8 mouse cellular contexts compared by ENCODE assay signal in the genomic region with DNA sequence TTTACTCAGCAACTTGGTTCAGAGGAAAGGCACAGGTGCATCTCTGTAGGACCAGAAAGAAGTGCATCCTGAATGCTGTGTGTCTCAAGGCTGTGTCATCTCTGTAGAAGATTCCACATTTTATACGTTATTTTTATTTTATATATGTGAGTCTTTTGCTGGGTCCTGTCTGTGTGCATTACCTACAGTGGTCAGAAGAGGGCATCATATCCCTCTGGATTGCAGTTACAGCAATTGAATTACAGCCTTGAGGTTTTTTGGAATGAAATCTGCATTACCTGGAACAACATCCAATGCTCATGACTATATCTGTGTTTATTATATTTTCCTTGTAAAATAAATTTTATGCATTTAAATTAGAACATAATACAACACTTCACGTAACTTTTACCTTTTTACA. TPM values are rescaled to one million over a fixed set of nuclear protein-coding genes. Genes with fewer than 3 reads are reported as not detected.
DNase-seq lines count a peak whose midpoint lies in the region; ATAC-seq and TF ChIP-seq lines count a peak whose summit lies in the region.
"Not testable (repeated sequence)": the region's sequence is repeated elsewhere in the genome, so short reads cannot be mapped to it uniquely, and the experiment has no call there.

No protein-coding gene starts in this region.

- not testable (repeated sequence) for H3K27ac ChIP-seq in ES-Bruce4 (ENCODE audit: insufficient read depth, low read length); heart, postnatal 0 days (ENCODE audit: low read depth); limb, embryonic 14.5 days (replicated peaks; ENCODE audit: low read depth, low read length); midbrain, postnatal 0 days (ENCODE audit: low read depth, low read length); thymus, adult 2 months (ENCODE audit: control insufficient read depth, insufficient read depth, low read length)

- H3K27me3 ChIP-seq in ES-Bruce4 (ENCODE audit: control insufficient read depth, insufficient read depth, low read length, poor library complexity, severe bottlenecking); heart, postnatal 0 days (ENCODE audit: control insufficient read depth, insufficient read depth, low read length); limb, embryonic 14.5 days (ENCODE audit: control insufficient read depth, insufficient read depth, low read length); midbrain, postnatal 0 days (ENCODE audit: insufficient read depth, low read length); thymus, adult 2 months (ENCODE audit: control insufficient read depth, insufficient read depth, low read length): not testable (repeated sequence)

- peak; percentile 11 to 42 for DNase-seq in adrenal gland, postnatal 36 days
- peak; percentile 26 for DNase-seq in embryo, embryonic 9.5 days (ENCODE audit: extremely low spot score)
- DNase-seq in heart, postnatal 0 days (ENCODE audit: low spot score) = not testable (repeated sequence)
- DNase-seq in kidney, postnatal 14 days = peak; percentile 50
- DNase-seq in limb, embryonic 14.5 days (ENCODE audit: low spot score) = peak; percentile 21
- peak; percentile 37 for DNase-seq in midbrain, postnatal 0 days (ENCODE audit: low spot score)
- peak; percentile 45 for DNase-seq in thymus, adult 2 months

- H3K9me3 ChIP-seq in ES-Bruce4 (replicated peaks; ENCODE audit: control insufficient read depth, insufficient read depth, low read length, poor library complexity, severe bottlenecking); heart, postnatal 0 days (replicated peaks; ENCODE audit: control insufficient read depth, low read length); limb, embryonic 14.5 days (ENCODE audit: control insufficient read depth, low read length); midbrain, postnatal 0 days (ENCODE audit: low read length): not testable (repeated sequence)

- H3K36me3 ChIP-seq in ES-Bruce4 (ENCODE audit: control insufficient read depth, insufficient read depth, low read length, poor library complexity, severe bottlenecking); heart, postnatal 0 days (replicated peaks; ENCODE audit: control insufficient read depth, insufficient read depth, low read length); limb, embryonic 14.5 days (ENCODE audit: control insufficient read depth, insufficient read depth, low read length); midbrain, postnatal 0 days (ENCODE audit: insufficient read depth, low read length); thymus, adult 2 months (ENCODE audit: control insufficient read depth, insufficient read depth, low read length): not testable (repeated sequence)

- WGBS in heart, postnatal 0 days = 59% methylated on average over 2 of the region's 2 CpGs
- 60% methylated on average over 2 of the region's 2 CpGs for WGBS in limb, embryonic 14.5 days
- 63% methylated on average over 2 of the region's 2 CpGs for WGBS in midbrain, postnatal 0 days
- 64% methylated on average over 2 of the region's 2 CpGs for WGBS in thymus, adult 2 months

- H3K9ac ChIP-seq in ES-Bruce4 (ENCODE audit: low read depth, poor library complexity, severe bottlenecking); heart, postnatal 0 days (replicated peaks; ENCODE audit: low read depth, low read length); limb, embryonic 14.5 days (ENCODE audit: low read depth, low read length, severe bottlenecking); midbrain, postnatal 0 days (replicated peaks; ENCODE audit: low read length, poor library complexity, severe bottlenecking): not testable (repeated sequence)

- TF ChIP-seq POLR2A in ES-Bruce4 (IDR thresholded peaks at IDR 0.05; ENCODE audit: insufficient read depth, low read length); limb, embryonic 14.5 days (IDR thresholded peaks at IDR 0.05; ENCODE audit: borderline replicate concordance, extremely low read depth, insufficient read depth, insufficient read length); thymus, adult 2 months (IDR thresholded peaks at IDR 0.05; ENCODE audit: control insufficient read depth, extremely low read depth, insufficient read depth, low read length, poor library complexity): not testable (repeated sequence)

- H3K4me1 ChIP-seq in ES-Bruce4 (ENCODE audit: control insufficient read depth, insufficient read depth, low read length); heart, postnatal 0 days (ENCODE audit: control insufficient read depth, insufficient read depth); limb, embryonic 14.5 days (ENCODE audit: control insufficient read depth, insufficient read depth, low read length); midbrain, postnatal 0 days (ENCODE audit: insufficient read depth, low read length); thymus, adult 2 months (replicated peaks; ENCODE audit: control insufficient read depth, insufficient read depth, low read length): not testable (repeated sequence)

- peak; percentile 16 for TF ChIP-seq CTCF in ES-Bruce4 (IDR thresholded peaks at IDR 0.05; ENCODE audit: low read depth, low read length)
- peak; percentile 57 for TF ChIP-seq CTCF in heart, postnatal 0 days (IDR thresholded peaks at IDR 0.05; ENCODE audit: low read depth)
- TF ChIP-seq CTCF in midbrain, postnatal 0 days (IDR thresholded peaks at IDR 0.05) = peak; percentile 75
- not testable (repeated sequence) for TF ChIP-seq CTCF in thymus, adult 2 months (IDR thresholded peaks at IDR 0.05; ENCODE audit: borderline replicate concordance, control insufficient read depth, extremely low read depth, insufficient read depth, low read length, poor library complexity)

- TF ChIP-seq EP300 in ES-Bruce4 (IDR thresholded peaks at IDR 0.05; ENCODE audit: insufficient read depth, low read depth, low read length); heart, postnatal 0 days (IDR thresholded peaks at IDR 0.05; ENCODE audit: low read depth): not testable (repeated sequence)

- not testable (repeated sequence) for ATAC-seq in heart, postnatal 0 days (ENCODE audit: insufficient read depth, low read depth); limb, embryonic 14.5 days (ENCODE audit: low FRiP score, low read depth); midbrain, postnatal 0 days (ENCODE audit: low FRiP score)

- not testable (repeated sequence) for H3K4me3 ChIP-seq in ES-Bruce4 (ENCODE audit: low read depth, low read length); heart, postnatal 0 days (ENCODE audit: low read depth, low read length); limb, embryonic 14.5 days (replicated peaks; ENCODE audit: low read length); midbrain, postnatal 0 days (ENCODE audit: low read depth, low read length); thymus, adult 2 months (ENCODE audit: control insufficient read depth, insufficient read depth, low read length)

- H3K4me2 ChIP-seq in heart, postnatal 0 days (ENCODE audit: low read depth, low read length); limb, embryonic 14.5 days (replicated peaks; ENCODE audit: low read depth, low read length, severe bottlenecking); midbrain, postnatal 0 days (ENCODE audit: low read depth, low read length, poor library complexity, severe bottlenecking): not testable (repeated sequence)

RNA-seq across cellular contexts. Expression of gene Platr25, which starts 3.3 kb away (rescaled TPM):
- polyA plus RNA-seq in ES-Bruce4 (2011; ENCODE audit: insufficient read depth, insufficient read length, low read depth, missing spikeins) = 30.0 and 37.1 TPM in 2 replicates
- 1 to 10 TPM; 4.6 to 4.7 TPM for total RNA-seq in adrenal gland, postnatal 36 days (2021)
- total RNA-seq in heart, postnatal 0 days (2014; rRNA removed; ENCODE audit: low replicate concordance) = 0.34 and 2.0 TPM in 2 replicates
- polyA plus RNA-seq in heart, postnatal 0 days (2015; fragmentation: Nextera tagmentation; extraction: Ambion mirVana) = 6.5 and 7.9 TPM in 2 replicates
- polyA plus RNA-seq in limb, embryonic 14.5 days (2012; rRNA removed) = 17.3 and 24.2 TPM in 2 replicates
- 29.4 and 30.4 TPM in 2 replicates for polyA plus RNA-seq in limb, embryonic 14.5 days (2014; fragmentation: Nextera tagmentation; extraction: Ambion mirVana)
- total RNA-seq in midbrain, postnatal 0 days (2014; rRNA removed) = 15.0 and 17.6 TPM in 2 replicates
- polyA plus RNA-seq in midbrain, postnatal 0 days (2015; fragmentation: Nextera tagmentation; extraction: Ambion mirVana) = 17.1 and 17.6 TPM in 2 replicates
- polyA plus RNA-seq in thymus, adult 2 months (2012; rRNA removed) = 1.6 TPM in 2 replicates

RNA-seq across cellular contexts. Expression of gene Gm5141, which starts 21.8 kb away (rescaled TPM):
- 12.0 and 16.3 TPM in 2 replicates for polyA plus RNA-seq in ES-Bruce4 (2011; ENCODE audit: insufficient read depth, insufficient read length, low read depth, missing spikeins)
- total RNA-seq in adrenal gland, postnatal 36 days (2021) = 1 to 10 TPM; 1.3 to 1.9 TPM
- total RNA-seq in heart, postnatal 0 days (2014; rRNA removed; ENCODE audit: low replicate concordance) = 0.31 and 4.3 TPM in 2 replicates
- polyA plus RNA-seq in heart, postnatal 0 days (2015; fragmentation: Nextera tagmentation; extraction: Ambion mirVana) = 2.1 and 2.8 TPM in 2 replicates
- 2.7 and 6.3 TPM in 2 replicates for polyA plus RNA-seq in limb, embryonic 14.5 days (2012; rRNA removed)
- 9.7 and 10.6 TPM in 2 replicates for polyA plus RNA-seq in limb, embryonic 14.5 days (2014; fragmentation: Nextera tagmentation; extraction: Ambion mirVana)
- 4.5 and 4.8 TPM in 2 replicates for total RNA-seq in midbrain, postnatal 0 days (2014; rRNA removed)
- polyA plus RNA-seq in midbrain, postnatal 0 days (2015; fragmentation: Nextera tagmentation; extraction: Ambion mirVana) = 4.5 and 4.6 TPM in 2 replicates
- polyA plus RNA-seq in thymus, adult 2 months (2012; rRNA removed) = 2.5 and 3.7 TPM in 2 replicates
